Mouse (Mus musculus) liver (tissue): Measurements from ENCODE around the gene Itpr1.

Source experiments
- DNase-seq: peaks from one replicate; pipeline ENCODE4 v3.0.0-alpha.2; 2020; ENCODE audit warnings: mixed read lengths

The Itpr1 gene

DNA sequence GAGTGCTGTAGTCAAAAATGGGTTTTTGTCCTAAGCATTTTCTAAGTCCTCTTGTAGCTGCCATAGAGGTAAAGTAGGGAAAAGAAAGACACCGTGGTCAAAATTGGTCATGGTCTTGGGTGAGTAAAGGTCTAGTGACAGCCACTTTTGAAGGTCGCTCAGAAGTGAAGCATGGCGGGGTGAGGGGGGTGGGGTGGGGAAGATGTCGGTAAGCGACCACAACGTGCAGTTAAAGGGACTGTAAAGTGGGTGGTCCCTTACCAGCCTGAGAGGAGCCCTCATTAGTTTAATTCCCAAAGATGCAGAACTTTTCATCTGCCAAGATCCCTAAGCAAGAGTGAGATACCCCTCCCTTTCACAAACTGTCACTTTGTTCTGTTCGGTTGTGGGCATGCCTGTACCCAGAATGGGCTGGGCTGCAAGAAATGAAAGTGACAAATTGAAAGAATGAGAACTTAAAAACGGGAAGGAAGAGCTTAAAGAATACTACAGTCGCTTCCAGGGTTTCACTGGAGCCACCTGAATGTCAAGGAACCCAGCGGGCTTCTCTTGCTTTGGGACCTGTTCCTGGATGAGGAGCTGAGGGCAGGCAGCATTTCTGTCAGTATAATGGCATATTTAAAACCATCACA lies 1.5 kb downstream of the Itpr1 start:
- no peak for DNase-seq

- no peak for DNase-seq
Measured at GRCm38 (mm10) chr6:108216091-108216490, 3.2 kb downstream of the Itpr1 start.

- no peak for DNase-seq
Measured at GRCm38 (mm10) chr6:108216832-108217231, 3.9 kb downstream of the Itpr1 start.

DNA sequence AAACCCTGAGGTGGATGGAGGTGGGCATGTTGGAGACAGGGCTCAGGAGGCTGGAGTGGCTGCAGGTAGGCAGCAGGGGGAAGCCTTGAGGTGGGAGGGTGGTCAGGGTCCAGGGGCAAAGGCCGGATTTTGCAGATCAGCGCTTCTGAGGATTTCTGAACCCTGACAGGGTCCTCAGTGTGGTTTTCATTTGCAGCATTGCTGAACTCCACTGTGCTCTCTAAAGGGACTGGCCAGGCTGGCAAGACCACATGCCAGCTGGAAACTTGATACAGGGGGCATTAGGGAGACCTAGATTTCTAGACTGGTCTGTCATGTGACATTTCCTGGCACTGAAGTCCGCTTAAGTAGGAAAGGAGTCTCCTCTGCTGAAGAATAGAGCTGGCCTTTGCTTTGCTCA lies 5.1 kb downstream of the Itpr1 start:
- DNase-seq = no peak

GRCm38 (mm10) chr6:108222435-108222834 lies 9.5 kb downstream of the Itpr1 start:
- DNase-seq = no peak

- no peak for DNase-seq
Measured at GRCm38 (mm10) chr6:108222875-108223274, 10.0 kb downstream of the Itpr1 start.

DNA sequence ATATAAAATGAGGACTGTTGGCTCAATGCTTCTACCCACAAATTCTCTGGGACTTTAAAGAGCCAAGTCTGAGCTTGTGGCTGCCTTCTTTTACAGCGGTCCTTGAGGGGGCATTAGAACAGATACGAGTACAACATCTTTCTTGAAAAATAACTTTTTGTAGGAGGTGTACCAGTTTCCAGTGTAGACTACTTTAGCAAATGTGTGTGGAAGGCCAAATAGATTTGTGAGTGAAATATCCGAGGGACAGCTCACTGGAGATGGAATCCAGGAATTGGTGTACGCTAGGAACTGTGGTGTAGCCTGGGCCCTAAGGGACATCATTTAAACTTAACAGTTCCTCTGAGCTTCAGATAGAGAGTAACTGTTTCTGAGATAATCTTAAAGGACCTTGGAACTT lies 11.5 kb downstream of the Itpr1 start:
- DNase-seq = no peak

- no peak for DNase-seq
Measured at GRCm38 (mm10) chr6:108225027-108225426, 12.1 kb downstream of the Itpr1 start.

- DNase-seq = no peak
Measured at GRCm38 (mm10) chr6:108226230-108226629, 13.3 kb downstream of the Itpr1 start.

DNA sequence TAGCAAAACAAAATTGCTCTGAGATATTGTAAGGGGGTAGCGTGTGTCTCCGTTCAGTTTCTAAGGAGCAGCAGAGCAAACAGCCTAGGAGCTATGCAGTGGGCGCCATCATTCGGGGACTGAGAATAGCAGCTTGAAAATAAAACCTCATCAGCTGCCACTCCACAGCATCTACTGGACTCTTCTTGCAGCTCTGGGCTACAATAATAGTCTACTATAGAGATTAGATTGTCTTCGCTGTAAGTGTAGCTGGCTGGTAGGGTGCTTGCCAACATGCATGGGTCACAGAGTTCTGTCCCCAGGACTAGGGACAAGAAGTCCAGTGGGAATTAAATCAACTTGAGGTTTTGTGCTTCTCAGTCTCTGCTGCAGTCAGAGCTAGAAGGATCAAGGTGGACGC lies 14.6 kb downstream of the Itpr1 start:
- no peak for DNase-seq

DNA sequence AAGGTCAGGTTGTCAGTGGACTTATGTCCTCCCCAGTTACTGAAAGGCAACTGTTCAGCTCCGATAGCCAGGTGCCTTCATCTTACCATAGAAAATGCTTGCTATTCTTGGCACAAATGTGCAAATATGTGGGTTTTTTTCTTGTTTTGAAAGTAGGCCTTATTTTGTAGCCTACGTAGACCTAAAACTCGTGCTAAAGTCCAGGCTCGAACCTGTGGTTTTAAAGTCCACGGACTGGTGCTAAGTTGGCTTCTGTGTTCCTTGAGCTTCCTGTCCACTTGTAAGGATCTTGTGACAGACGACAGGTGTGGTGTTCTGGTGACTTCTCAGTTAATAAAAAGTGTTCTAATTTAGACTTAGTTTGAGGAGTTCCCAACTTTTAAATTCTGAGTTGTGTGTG lies 15.2 kb downstream of the Itpr1 start:
- DNase-seq = no peak

DNA sequence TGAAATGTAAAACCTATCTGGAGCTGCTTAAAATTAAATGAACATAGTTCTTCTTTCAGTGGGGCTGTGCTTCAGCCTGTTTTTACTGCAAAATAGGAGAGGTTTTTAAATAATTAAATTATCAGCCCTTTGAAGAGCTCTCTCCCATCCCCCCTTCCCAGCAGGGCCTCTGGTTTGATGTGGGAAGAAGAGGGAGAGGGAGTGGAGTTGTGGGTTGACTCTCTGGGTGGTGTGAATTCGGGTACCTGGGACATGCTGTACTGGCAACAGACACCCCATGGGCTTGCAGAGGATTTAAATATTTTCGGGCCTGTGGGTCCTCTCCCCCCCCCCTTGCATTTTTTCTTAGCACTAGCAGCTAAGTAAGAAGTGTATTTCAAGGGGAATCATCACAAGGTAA lies 15.7 kb downstream of the Itpr1 start:
- DNase-seq = no peak

DNA sequence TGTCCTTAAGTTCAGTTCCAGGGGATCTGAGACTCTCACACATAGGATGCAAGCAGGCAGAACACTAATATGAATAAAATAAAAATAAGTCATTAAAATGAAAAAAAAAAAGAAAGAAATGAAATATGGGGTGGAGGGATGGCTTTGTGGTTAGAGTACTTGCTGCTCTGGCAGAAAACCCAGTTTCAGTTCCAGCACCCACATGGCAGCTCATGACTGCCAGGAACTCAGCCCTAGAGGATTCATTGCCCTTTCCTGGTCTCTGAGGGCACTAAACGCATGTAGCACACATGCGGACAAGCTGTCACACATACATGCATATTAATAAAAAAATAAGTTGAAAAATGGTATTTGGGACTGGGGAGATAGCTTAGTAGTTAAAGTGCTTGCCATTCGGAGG lies 17.7 kb downstream of the Itpr1 start:
- no peak for DNase-seq

DNA sequence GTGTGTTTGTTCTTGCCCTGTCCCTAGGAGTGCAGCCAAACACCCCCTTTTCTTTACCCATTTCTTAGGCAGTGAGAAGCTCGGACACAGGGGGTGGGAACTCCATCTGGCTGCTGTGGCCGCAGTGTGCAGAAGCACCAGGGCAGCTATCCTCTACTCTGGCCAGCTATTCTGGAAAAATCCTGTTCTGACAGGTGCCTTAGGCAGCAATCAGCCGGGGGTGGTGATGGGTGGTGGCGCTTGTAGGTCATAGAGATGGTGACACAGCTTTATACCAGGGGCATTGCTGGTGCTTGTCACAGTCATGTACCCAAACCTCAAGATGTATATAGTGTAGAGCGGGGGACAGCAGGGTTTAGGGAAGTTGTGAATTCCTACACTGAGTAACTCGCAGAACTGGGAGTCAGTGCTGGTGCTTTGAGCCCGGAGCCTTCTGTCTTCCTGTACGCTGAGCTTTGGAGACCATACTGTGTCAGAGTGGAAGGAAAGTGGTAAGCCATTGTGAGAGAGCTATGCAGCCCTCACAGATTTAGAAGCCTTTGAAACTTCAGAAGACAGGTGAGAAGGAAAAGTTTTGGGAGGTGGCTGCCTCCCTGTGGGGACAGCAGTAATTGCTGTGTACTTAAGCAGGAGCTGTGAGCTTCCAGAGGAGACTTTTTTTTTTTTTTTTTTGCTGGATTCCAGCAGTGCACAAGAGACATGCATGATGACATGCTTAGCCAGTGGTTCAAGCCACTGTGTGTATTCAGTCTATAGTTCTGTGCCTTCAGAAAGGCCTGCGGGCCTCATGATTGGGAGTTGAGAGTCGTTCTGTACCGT lies 19.2 kb downstream of the Itpr1 start:
- DNase-seq = no peak

DNA sequence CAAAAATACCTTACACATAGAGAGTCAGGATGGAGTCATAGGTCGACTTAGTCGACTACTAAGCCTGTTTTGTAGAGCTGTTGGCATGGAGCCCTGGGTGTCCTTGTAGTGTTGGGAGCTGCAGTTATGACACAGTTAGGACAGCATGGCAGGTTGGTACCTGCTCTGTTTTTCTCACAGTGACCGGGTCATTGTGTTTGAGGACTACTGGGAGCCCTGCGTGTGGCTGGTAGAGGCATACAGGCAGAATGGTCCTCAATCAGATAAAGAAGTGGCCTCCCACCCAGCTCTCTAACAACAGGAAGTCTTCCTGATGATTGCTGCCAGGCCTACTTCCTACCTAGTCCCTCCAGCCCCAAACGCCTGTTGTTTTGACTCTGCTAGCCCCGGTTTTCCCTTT lies 20.2 kb downstream of the Itpr1 start:
- DNase-seq = no peak

DNA sequence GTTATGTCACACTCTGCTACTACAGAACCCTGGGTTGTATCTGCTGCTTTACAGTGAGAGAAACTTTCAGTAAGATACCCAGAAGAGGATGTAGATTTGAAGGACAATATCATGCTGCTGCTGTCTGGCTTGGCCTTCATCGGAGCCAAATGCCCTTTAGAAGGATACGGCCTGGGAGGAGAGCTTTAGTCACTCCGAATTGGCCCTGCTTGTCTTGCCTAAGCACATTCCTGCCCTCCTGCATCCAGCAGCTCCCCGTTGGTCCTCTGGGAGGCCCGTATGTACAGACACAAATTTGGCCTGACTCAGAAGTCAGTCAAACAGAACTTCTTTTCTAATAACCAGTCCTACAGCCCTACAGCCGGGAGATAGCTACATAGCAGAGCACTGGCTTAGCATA lies 21.6 kb downstream of the Itpr1 start:
- no peak for DNase-seq

DNA sequence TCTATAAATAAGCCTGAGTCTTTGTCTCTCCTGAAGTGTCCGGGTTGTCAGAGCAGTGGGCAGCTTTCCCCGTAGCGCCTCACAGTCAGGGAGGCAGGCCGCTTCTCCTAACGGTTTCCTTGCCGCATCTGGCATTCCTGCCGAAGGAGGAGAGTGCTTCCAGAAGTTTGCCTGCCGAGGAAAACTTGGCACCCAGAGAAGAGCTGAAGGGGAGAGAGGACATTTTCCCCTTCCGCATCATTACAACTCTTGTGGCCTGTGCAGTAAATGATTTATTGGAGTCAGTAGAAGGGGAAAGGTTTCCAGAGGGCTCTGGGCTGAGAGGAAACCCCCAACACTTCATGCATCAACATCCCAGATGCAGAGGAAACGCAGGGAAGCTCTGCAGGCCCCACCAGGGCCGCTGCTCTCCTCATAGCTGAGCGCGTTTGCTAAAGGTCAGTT lies 22.8 kb downstream of the Itpr1 start:
- peak; percentile 19 for DNase-seq

DNA sequence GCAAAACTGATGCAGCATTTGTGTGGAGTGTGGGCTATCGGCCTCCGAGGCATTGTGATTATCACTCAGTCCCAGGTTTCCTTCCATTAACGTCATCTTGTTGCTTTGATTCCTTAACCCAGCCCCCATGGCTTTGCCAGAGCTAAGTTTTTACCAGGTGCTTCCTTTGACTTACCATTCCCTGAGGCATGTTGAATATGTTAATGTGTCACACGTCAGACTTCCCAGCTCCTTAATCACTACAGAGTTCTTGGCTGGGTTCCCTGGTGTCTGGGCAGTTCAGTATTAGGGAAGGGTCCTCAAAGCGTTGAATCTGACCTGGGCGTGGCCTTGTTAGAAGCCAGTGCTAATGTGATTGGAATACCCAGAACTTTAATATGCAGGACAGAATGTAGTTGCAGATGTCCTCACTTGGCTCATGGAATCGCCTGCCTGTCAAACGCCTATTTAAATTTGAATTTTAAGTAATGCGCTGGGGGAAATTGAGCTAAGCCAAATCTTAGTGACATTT lies 23.6 kb downstream of the Itpr1 start:
- no peak for DNase-seq

DNA sequence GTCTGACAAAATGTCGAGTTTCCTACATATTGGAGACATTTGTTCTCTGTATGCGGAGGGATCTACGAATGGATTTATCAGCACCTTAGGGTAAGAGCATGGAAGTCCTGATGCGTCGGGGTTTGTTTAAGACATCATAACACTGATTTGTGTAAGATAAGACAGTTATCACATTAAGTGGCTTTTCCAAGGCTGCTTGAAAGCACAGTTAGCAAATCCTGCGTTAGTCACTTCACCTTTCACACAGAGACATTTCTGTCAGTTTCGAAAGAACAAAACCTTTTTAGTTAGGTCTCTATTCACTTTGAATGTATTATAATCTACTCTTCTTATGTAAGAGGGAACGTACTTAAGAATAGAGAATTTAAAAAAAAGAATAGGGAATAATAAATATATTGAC lies 24.1 kb downstream of the Itpr1 start:
- no peak for DNase-seq

DNA sequence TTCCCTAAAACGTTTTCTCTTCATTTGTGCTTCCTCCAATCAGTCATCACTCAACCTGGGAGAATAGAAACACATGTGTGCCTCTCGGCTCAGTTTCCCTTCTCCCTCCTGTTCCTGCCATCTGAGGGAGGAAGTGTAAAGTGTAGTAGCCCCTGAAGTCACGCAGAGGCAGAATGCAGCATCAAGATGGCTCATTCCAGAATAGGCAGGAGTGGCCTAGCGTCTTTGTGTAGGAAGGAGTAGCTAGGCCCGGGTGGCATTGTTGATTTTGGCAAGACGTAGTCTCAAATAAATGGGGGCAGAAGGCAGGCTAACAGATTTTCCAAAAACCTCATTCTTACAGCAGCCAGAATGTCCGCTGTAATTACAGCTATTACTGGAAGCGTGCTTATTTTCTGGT lies 24.7 kb downstream of the Itpr1 start:
- no peak for DNase-seq

GRCm38 (mm10) chr6:108238011-108238410 lies 25.1 kb downstream of the Itpr1 start:
- no peak for DNase-seq

GRCm38 (mm10) chr6:108239056-108239455 lies 26.2 kb downstream of the Itpr1 start:
- no peak for DNase-seq

DNA sequence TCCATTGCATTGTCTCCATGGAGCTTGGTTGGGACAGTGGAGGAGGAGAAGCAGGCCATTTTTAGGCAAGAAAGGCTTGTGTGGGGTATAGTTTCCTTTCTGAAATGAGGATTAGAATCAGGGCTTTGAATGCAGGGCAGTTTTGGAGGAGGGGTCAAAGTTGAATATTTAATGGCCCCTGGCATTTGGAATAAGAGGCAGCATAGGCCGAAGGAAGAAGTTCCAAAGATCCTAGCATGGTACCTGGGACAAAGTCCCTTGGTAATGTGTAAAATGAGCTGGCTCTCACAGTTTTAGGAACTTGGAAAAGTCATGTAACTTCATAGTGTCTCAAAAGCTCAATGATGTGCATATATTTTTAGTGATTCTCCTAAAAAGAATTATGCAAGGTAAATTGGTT lies 27.1 kb downstream of the Itpr1 start:
- no peak for DNase-seq

- no peak for DNase-seq
Measured at GRCm38 (mm10) chr6:108240754-108241153, 27.9 kb downstream of the Itpr1 start.
